Comparison of ENCODE assay signal across 11 mouse cellular contexts in the genomic region with DNA sequence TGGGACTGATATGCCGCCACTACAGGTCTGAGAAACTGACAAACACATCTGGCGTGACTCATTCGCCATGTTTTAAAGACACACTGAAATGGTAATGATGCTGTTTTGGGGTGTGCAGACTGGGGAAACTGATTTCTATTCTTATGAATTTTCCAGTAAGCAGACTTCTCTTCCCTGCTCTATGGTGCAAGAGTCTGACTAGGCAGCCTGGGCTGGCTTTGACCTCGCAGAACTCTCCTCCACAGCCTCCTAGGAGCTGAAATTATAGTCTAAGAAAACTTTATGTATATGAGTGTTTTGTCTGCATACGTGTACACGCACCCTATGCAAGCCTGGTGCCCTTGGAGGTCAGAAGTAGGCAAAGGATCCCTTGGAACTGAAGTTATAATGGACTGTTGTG. TPM values are rescaled to one million over a fixed set of nuclear protein-coding genes. Genes with fewer than 3 reads are reported as not detected.
DNase-seq lines count a peak whose midpoint lies in the region.
"Had no signal": no experiment of that assay in that cellular context is flagged by ENCODE, and none has a peak within 500 bp of the region (broad histone marks: within the 10 kb centered on the region; RNA-seq: fewer than 3 reads in every experiment).

No protein-coding gene starts in this region.

- peak; percentile 14 for DNase-seq in adrenal gland, adult 2 months
- no peak for DNase-seq in adrenal gland, postnatal 4 days (ENCODE audit: low spot score in 2 of 2)
- peak; percentile 1 for DNase-seq in cerebellum, adult 8-10 months
- DNase-seq in cerebellum, adult 9-11 months = no peak
- peak; percentile 1 for DNase-seq in layer of hippocampus, adult 9-11 months
- no peak for DNase-seq in layer of hippocampus, postnatal 14 days (ENCODE audit: low spot score in 2 of 2)
- DNase-seq in cerebellum, postnatal 25 days = peak; percentile 2 to 3
- no peak for DNase-seq in liver
- DNase-seq: gastrocnemius, postnatal 10 days; liver, postnatal 0 days; thymus, adult 18-20 months had no signal

RNA-seq across cellular contexts. Expression of a gene that starts 45.2 kb away (rescaled TPM):
- 100 to 1,000 TPM in 1 of 2 experiments, 10 to 100 TPM in 1; 92.7 to 113 TPM for total RNA-seq in adrenal gland, adult 2 months (2021)
- polyA plus RNA-seq in adrenal gland, adult 2 months (2012; rRNA removed) = 43.9 and 47.6 TPM in 2 replicates
- total RNA-seq in adrenal gland, postnatal 4 days (2021) = 100 to 1,000 TPM in 1 of 2 experiments, 10 to 100 TPM in 1; 86.1 to 102 TPM
- 10 to 100 TPM; 58.8 to 60.5 TPM for total RNA-seq in layer of hippocampus, postnatal 14 days (2021)

Comparison
In these comparisons a context has a peak if more than half of its experiments do, and no peak if none do; other contexts are left out.
1. DNase-seq: peak in adrenal gland, adult 2 months (single experiment), cerebellum, adult 8-10 months (single experiment), layer of hippocampus, adult 9-11 months (single experiment) and cerebellum, postnatal 25 days (2 of 2); none in adrenal gland, postnatal 4 days (0 of 2), cerebellum, adult 9-11 months (single experiment), layer of hippocampus, postnatal 14 days (0 of 2) and liver (single experiment).